In genomic region chr7:140939669-140940171, GRCm38 (mm10) we compare ENCODE assay signal across 11 mouse cellular contexts. TPM values are rescaled to one million over a fixed set of nuclear protein-coding genes. Genes with fewer than 3 reads are reported as not detected.
DNase-seq lines count a peak whose midpoint lies in the region; ATAC-seq and TF ChIP-seq lines count a peak whose summit lies in the region.
"Had no signal": no experiment of that assay in that cellular context is flagged by ENCODE, and none has a peak within 500 bp of the region (broad histone marks: within the 10 kb centered on the region; RNA-seq: fewer than 3 reads in every experiment).

No protein-coding gene starts in this region.

- no peaks in the 10 kb centered on the region for H3K27me3 ChIP-seq in forebrain, embryonic 14.5 days (replicated peaks; ENCODE audit: control insufficient read depth, insufficient read depth, low read length)
- no peaks in the 10 kb centered on the region for H3K27me3 ChIP-seq in forebrain, postnatal 0 days (ENCODE audit: insufficient read depth, low read length)
- no peaks in the 10 kb centered on the region for H3K27me3 ChIP-seq in intestine, embryonic 16.5 days (replicated peaks; ENCODE audit: control insufficient read depth, insufficient read depth, low read length)
- 0 out of 2 replicates have a peak, but pooled peaks cover 3% of the 10 kb centered on the region for H3K27me3 ChIP-seq in midbrain, embryonic 15.5 days (replicated peaks)

- no peak overlapping the region for H3K27ac ChIP-seq in forebrain, embryonic 14.5 days (ENCODE audit: low read depth, low read length)
- no peak overlapping the region for H3K27ac ChIP-seq in forebrain, postnatal 0 days (ENCODE audit: low read depth, low read length)
- H3K27ac ChIP-seq in intestine, embryonic 16.5 days (ENCODE audit: low read length) = peak overlapping the region; percentile 11
- no peak overlapping the region for H3K27ac ChIP-seq in midbrain, embryonic 15.5 days

- no peak overlapping the region for H3K9ac ChIP-seq in forebrain, embryonic 14.5 days (ENCODE audit: low read length)
- H3K9ac ChIP-seq in forebrain, postnatal 0 days = no peak overlapping the region
- peak overlapping the region; percentile 12; the same call in 1 of the 2 replicates for H3K9ac ChIP-seq in intestine, embryonic 16.5 days (ENCODE audit: low read depth, low read length)
- H3K9ac ChIP-seq in midbrain, embryonic 15.5 days = no peak overlapping the region

- 9% methylated on average over 8 of the region's 8 CpGs for WGBS in forebrain, embryonic 14.5 days
- WGBS in forebrain, postnatal 0 days = 15% methylated on average over 6 of the region's 8 CpGs
- WGBS in intestine, embryonic 16.5 days = 13% methylated on average over 8 of the region's 8 CpGs
- WGBS in midbrain, embryonic 15.5 days = 12% methylated on average over 7 of the region's 8 CpGs

- H3K4me2 ChIP-seq in forebrain, embryonic 14.5 days (ENCODE audit: low read length) = no peak overlapping the region
- no peak overlapping the region for H3K4me2 ChIP-seq in forebrain, postnatal 0 days (ENCODE audit: low read depth)
- H3K4me2 ChIP-seq in intestine, embryonic 16.5 days (ENCODE audit: low read depth, low read length) = peak overlapping the region; percentile 13; the same call in 1 of the 2 replicates
- H3K4me2 ChIP-seq in midbrain, embryonic 15.5 days = no peak overlapping the region

- H3K4me1 ChIP-seq in forebrain, embryonic 14.5 days (ENCODE audit: control insufficient read depth, insufficient read depth, low read length) = no peaks in the 10 kb centered on the region
- H3K4me1 ChIP-seq in forebrain, postnatal 0 days (ENCODE audit: insufficient read depth) = no peaks in the 10 kb centered on the region; the same call in 1 of the 2 replicates
- peaks cover 24% of the 10 kb centered on the region for H3K4me1 ChIP-seq in intestine, embryonic 16.5 days (ENCODE audit: control insufficient read depth, insufficient read depth, low read length)
- H3K4me1 ChIP-seq in midbrain, embryonic 15.5 days = peaks cover 9% of the 10 kb centered on the region

- TF ChIP-seq CTCF in forebrain, postnatal 0 days (IDR thresholded peaks at IDR 0.05; ENCODE audit: low read depth) = no peak
- no peak for TF ChIP-seq CTCF in brain, embryonic 14.5 days (IDR thresholded peaks at IDR 0.05; ENCODE audit: borderline replicate concordance, extremely low read depth, insufficient read depth, insufficient read length)

- H3K36me3 ChIP-seq in forebrain, embryonic 14.5 days (ENCODE audit: control insufficient read depth, insufficient read depth, low read length) = no peaks in the 10 kb centered on the region
- no peaks in the 10 kb centered on the region for H3K36me3 ChIP-seq in forebrain, postnatal 0 days (ENCODE audit: insufficient read depth)
- no peaks in the 10 kb centered on the region for H3K36me3 ChIP-seq in intestine, embryonic 16.5 days (ENCODE audit: control insufficient read depth, insufficient read depth, low read length)
- H3K36me3 ChIP-seq in midbrain, embryonic 15.5 days (replicated peaks) = no peaks in the 10 kb centered on the region

- TF ChIP-seq POLR2A in brain, embryonic 14.5 days (IDR thresholded peaks at IDR 0.05; ENCODE audit: borderline replicate concordance, extremely low read depth, insufficient read depth, insufficient read length, poor library complexity, severe bottlenecking) = no peak

- no peak for ATAC-seq in forebrain, embryonic 14.5 days
- no peak for ATAC-seq in forebrain, postnatal 0 days
- peak; percentile 41; the same call in 1 of the 2 replicates for ATAC-seq in intestine, embryonic 16.5 days
- ATAC-seq in midbrain, embryonic 15.5 days (replicated peaks) = no peak

- H3K4me3 ChIP-seq in forebrain, embryonic 14.5 days (ENCODE audit: low read depth, low read length) = no peak overlapping the region
- no peak overlapping the region for H3K4me3 ChIP-seq in forebrain, postnatal 0 days (ENCODE audit: low read depth, low read length)
- H3K4me3 ChIP-seq in intestine, embryonic 16.5 days (ENCODE audit: low read length) = no peak overlapping the region
- no peak overlapping the region for H3K4me3 ChIP-seq in midbrain, embryonic 15.5 days

- H3K9me3 ChIP-seq in forebrain, embryonic 14.5 days (replicated peaks; ENCODE audit: control insufficient read depth, low read length) = no peaks in the 10 kb centered on the region
- no peaks in the 10 kb centered on the region for H3K9me3 ChIP-seq in forebrain, postnatal 0 days (ENCODE audit: low read length)
- H3K9me3 ChIP-seq in intestine, embryonic 16.5 days (ENCODE audit: control insufficient read depth, low read length) = no peaks in the 10 kb centered on the region
- no peaks in the 10 kb centered on the region for H3K9me3 ChIP-seq in midbrain, embryonic 15.5 days

- peak; percentile 10 for DNase-seq in forebrain, embryonic 14.5 days (ENCODE audit: low spot score)
- DNase-seq in forebrain, postnatal 0 days = no peak
- peak; percentile 40 for DNase-seq in brain, embryonic 14.5 days (ENCODE audit: low read depth)
- peak; percentile 60 for DNase-seq in mesoderm, embryonic 11.5 days (ENCODE audit: low read depth, low spot score)
- DNase-seq in cerebellum, adult 9-11 months = no peak
- no peak for DNase-seq in adipocyte (ENCODE audit: low spot score)
- DNase-seq: right cerebral cortex, postnatal 14 days had no signal

RNA-seq across cellular contexts. Expression of gene Pgghg, which starts 1.5 kb away (rescaled TPM):
- 8.8 TPM in 2 replicates for polyA plus RNA-seq in forebrain, embryonic 14.5 days (2014; fragmentation: Nextera tagmentation; extraction: Ambion mirVana)
- 7.2 and 8.5 TPM in 2 replicates for total RNA-seq in forebrain, postnatal 0 days (2014; rRNA removed)
- polyA plus RNA-seq in forebrain, postnatal 0 days (2015; fragmentation: Nextera tagmentation; extraction: Ambion mirVana) = 4.7 and 5.3 TPM in 2 replicates
- 13.2 and 18.9 TPM in 2 replicates for polyA plus RNA-seq in brain, embryonic 14.5 days (2012; rRNA removed)
- 23.4 and 23.6 TPM in 2 replicates for polyA plus RNA-seq in intestine, embryonic 16.5 days (2015; fragmentation: Nextera tagmentation; extraction: Ambion mirVana)
- 6.2 and 8.4 TPM in 2 replicates for polyA plus RNA-seq in midbrain, embryonic 15.5 days (2015; fragmentation: Nextera tagmentation; extraction: Ambion mirVana)

RNA-seq across cellular contexts. Expression of gene Ifitm5, which starts 10.4 kb away (rescaled TPM):
- polyA plus RNA-seq in forebrain, embryonic 14.5 days (2014; fragmentation: Nextera tagmentation; extraction: Ambion mirVana) = not detected in 2 replicates
- 0.86 TPM in 1 of 2 replicates, not detected in the other for total RNA-seq in forebrain, postnatal 0 days (2014; rRNA removed)
- polyA plus RNA-seq in forebrain, postnatal 0 days (2015; fragmentation: Nextera tagmentation; extraction: Ambion mirVana) = 0.28 and 0.45 TPM in 2 replicates
- polyA plus RNA-seq in brain, embryonic 14.5 days (2012; rRNA removed) = 0.78 and 7.3 TPM in 2 replicates
- polyA plus RNA-seq in intestine, embryonic 16.5 days (2015; fragmentation: Nextera tagmentation; extraction: Ambion mirVana) = 2.0 and 2.4 TPM in 2 replicates
- 0.65 and 1.1 TPM in 2 replicates for polyA plus RNA-seq in midbrain, embryonic 15.5 days (2015; fragmentation: Nextera tagmentation; extraction: Ambion mirVana)

RNA-seq across cellular contexts. Expression of gene Gm45717, which starts 16.0 kb away (rescaled TPM):
- polyA plus RNA-seq in forebrain, embryonic 14.5 days (2014; fragmentation: Nextera tagmentation; extraction: Ambion mirVana) = not detected in 2 replicates
- not detected in 2 replicates for total RNA-seq in forebrain, postnatal 0 days (2014; rRNA removed)
- polyA plus RNA-seq in forebrain, postnatal 0 days (2015; fragmentation: Nextera tagmentation; extraction: Ambion mirVana) = not detected in 2 replicates
- not detected in 2 replicates for polyA plus RNA-seq in brain, embryonic 14.5 days (2012; rRNA removed)
- polyA plus RNA-seq in intestine, embryonic 16.5 days (2015; fragmentation: Nextera tagmentation; extraction: Ambion mirVana) = 1.0 TPM in 1 of 2 replicates, not detected in the other
- not detected in 2 replicates for polyA plus RNA-seq in midbrain, embryonic 15.5 days (2015; fragmentation: Nextera tagmentation; extraction: Ambion mirVana)
- polyA plus RNA-seq: C2C12; large intestine, adult 2 months had no signal

RNA-seq across cellular contexts. Expression of gene Ifitm2, which starts 16.1 kb away (rescaled TPM):
- 163 and 235 TPM in 2 replicates for polyA plus RNA-seq in forebrain, embryonic 14.5 days (2014; fragmentation: Nextera tagmentation; extraction: Ambion mirVana)
- total RNA-seq in forebrain, postnatal 0 days (2014; rRNA removed) = 45.2 and 55.6 TPM in 2 replicates
- 240 and 270 TPM in 2 replicates for polyA plus RNA-seq in forebrain, postnatal 0 days (2015; fragmentation: Nextera tagmentation; extraction: Ambion mirVana)
- polyA plus RNA-seq in brain, embryonic 14.5 days (2012; rRNA removed) = 153 and 201 TPM in 2 replicates
- 1,203 and 1,252 TPM in 2 replicates for polyA plus RNA-seq in intestine, embryonic 16.5 days (2015; fragmentation: Nextera tagmentation; extraction: Ambion mirVana)
- 135 and 145 TPM in 2 replicates for polyA plus RNA-seq in midbrain, embryonic 15.5 days (2015; fragmentation: Nextera tagmentation; extraction: Ambion mirVana)

RNA-seq across cellular contexts. Expression of gene Nlrp6, which starts 19.0 kb away (rescaled TPM):
- 0.37 and 0.73 TPM in 2 replicates for polyA plus RNA-seq in forebrain, embryonic 14.5 days (2014; fragmentation: Nextera tagmentation; extraction: Ambion mirVana)
- total RNA-seq in forebrain, postnatal 0 days (2014; rRNA removed) = 0.85 and 1.00 TPM in 2 replicates
- 0.98 and 1.3 TPM in 2 replicates for polyA plus RNA-seq in forebrain, postnatal 0 days (2015; fragmentation: Nextera tagmentation; extraction: Ambion mirVana)
- polyA plus RNA-seq in brain, embryonic 14.5 days (2012; rRNA removed) = 0.18 and 0.21 TPM in 2 replicates
- polyA plus RNA-seq in intestine, embryonic 16.5 days (2015; fragmentation: Nextera tagmentation; extraction: Ambion mirVana) = 71.1 and 80.5 TPM in 2 replicates
- 0.56 and 0.63 TPM in 2 replicates for polyA plus RNA-seq in midbrain, embryonic 15.5 days (2015; fragmentation: Nextera tagmentation; extraction: Ambion mirVana)

Comparison
In these comparisons a context has a peak if more than half of its experiments do, and no peak if none do; other contexts are left out.
1. DNase-seq: peak in forebrain, embryonic 14.5 days (single experiment), brain, embryonic 14.5 days (single experiment) and mesoderm, embryonic 11.5 days (single experiment); none in forebrain, postnatal 0 days (single experiment), cerebellum, adult 9-11 months (single experiment) and adipocyte (single experiment).